Mouse (Mus musculus): Measurements from ENCODE around the gene Kalrn.

Kalrn gene

DNA sequence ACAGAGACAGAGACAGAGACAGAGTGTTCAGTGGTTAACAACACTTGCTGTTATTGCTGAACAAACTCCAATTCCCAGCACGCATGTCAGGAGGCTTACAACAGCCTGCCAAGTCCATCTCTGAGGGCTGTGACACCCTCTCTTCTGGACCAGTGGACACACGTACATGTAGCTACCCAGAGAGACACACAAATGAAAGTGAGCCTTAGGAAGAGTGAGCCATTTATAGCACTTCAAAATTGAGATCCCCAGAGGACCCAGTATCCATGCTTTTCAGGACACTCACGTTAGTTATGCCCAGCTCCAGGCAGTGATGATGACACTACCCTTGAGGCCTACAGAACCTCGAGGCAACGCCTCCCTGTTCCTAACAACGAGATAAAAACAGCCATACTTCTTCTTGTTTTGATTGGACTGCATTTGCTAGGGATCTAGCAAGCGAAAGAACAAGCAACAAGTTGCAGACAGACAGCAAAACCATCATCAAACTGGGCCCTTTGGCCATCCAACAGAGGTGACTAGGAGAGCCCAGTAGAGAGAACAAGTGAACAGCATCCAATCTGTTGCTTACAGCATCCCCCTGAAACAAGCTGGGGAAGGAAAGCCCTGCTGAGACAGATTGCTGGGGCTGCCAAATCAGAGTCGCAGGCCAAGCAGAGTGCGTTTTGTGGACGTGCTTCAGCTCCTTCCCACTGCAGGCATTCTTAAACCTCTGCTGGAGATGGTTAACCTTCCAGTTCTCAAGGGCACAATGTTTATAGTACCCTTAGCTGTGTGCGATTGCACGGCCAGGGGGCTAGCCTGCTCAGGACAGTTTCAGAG lies 634.8 kb downstream of the Kalrn start:
- DNase-seq (ENCODE audit: low spot score in 2 of 2) = no peak

DNA sequence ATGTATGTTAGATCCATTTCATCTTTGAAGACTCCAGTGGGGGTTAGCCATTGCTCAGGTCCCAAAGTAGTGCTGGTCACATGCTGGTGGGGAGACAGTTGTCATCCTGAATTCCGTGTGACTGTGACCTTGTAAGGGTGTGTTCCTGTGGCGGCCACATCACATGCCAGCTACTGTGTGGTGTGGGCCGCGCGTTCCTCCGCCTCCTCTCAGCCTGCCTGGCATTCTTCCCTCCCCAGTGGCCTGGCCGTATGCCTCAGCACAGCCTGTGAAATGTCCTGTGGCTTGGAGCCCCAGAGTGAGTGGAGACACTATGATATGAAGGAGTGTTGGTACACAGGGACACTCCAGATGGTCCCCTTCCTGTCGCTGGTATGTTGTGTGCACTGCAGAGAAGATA lies 635.8 kb downstream of the Kalrn start:
- DNase-seq (ENCODE audit: low spot score in 2 of 2) = no peak

DNA sequence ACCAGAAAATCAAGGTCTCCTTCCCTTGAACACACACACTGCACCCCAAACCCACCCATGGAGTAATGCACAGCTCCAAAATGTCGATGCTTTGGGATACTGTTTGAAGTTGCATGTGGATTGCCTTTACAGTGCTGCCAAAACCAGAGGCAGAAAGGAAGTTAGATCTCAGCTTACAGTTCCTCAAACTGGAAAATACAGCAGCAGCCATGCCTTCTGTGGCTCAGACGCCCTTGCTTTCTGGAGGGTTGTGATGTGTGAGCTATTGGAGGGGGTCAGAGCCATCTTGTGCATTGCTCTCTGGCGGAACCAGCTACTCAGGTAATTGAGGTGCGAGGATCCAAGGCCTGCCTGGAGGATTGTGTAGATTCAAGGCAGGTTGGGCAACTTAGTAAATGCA lies 636.4 kb downstream of the Kalrn start:
- no peak for DNase-seq (ENCODE audit: low spot score in 2 of 2)

DNA sequence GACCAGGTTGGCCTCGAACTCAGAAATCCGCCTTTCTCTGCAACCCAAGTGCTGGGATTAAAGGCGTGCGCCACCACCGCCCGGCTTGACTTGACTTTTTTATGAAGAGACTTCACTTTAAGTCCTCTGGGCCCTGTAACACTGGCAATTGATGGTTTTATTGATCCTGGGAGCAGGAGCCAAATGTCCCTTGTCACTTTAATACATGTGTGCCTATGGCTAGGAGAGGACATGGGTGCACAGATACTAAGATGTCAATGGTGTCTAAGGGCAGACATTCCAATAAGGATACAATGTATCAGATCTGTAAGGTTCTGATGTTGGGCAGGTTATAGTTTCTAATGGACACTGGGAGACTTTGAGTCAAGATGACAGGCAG lies 637.9 kb downstream of the Kalrn start:
- DNase-seq (ENCODE audit: low spot score in 2 of 2) = no peak

DNA sequence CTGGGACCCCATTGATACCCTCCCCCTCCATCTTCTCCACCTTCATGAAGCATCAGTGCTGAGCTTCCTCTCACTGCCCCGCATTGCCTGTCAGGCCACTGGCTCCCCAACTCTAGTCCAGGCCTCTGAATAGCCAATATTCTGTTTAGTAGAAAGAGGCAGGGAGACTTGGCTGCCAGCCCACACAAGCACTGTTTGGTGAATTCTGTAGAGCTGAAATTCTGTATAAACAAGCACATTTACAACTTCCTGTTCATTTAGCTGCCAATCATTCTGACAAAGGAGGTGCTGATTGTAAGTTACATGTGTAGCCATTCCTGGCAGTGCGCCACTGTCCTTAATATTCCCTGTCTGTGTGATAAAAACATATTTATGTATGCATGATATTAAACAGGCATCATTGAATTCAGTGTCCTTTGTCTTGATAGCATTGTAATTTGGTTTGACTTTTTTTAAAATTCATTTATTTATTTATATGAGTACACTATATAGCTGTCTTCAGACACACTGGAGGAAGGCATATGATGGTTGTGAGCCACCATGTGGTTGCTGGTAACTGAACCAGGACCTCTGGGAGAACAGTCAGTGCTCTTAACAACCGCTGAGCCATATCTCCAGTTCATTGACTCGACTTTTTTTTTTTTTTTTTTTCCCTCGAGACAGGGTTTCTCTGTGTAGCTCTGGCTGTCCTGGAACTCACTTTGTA lies 638.5 kb downstream of the Kalrn start:
- peak in 1 of 2 experiments; percentile 23 for DNase-seq (ENCODE audit: low spot score in 2 of 2)

DNA sequence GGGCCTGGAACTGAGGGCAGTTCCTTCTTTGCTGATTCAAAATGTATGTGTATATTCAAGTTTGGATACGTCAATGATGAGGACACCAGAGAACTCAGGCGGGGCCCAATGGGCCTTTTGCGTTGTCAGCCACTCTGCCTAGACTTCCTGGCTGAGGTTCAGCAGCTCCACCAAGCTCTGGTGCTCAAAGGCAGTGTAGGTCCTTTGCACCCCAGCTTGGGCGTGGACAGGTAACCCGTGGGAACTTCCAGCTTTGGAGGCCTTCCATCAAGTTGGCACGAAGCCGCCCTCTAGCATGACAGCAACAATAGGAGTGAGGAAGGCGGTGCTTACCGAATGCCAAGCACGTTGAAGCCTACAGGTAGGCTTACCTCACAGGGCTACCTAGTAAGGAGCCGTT lies 639.9 kb downstream of the Kalrn start:
- DNase-seq (ENCODE audit: low spot score in 2 of 2) = no peak

DNA sequence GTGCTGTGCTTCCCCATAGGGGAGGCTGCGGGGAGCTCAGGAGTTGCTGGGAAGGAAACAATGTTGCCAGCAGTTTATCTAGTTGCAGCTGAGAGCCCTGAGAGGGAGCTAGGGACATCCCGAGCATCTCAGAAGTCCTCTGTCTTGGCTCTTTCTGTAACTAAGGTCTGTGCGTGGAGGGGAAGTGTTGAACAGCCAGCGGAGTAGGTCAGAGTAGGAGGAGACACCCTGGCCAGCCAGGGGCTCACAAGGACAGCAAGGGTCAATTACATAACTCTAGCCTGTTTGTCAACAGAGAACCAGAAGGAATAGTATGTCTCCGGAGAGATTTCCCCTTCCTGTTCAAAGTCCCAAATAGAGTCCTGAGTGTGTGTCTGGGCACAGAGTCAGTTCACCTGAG lies 641.2 kb downstream of the Kalrn start:
- DNase-seq (ENCODE audit: low spot score in 2 of 2) = no peak

DNA sequence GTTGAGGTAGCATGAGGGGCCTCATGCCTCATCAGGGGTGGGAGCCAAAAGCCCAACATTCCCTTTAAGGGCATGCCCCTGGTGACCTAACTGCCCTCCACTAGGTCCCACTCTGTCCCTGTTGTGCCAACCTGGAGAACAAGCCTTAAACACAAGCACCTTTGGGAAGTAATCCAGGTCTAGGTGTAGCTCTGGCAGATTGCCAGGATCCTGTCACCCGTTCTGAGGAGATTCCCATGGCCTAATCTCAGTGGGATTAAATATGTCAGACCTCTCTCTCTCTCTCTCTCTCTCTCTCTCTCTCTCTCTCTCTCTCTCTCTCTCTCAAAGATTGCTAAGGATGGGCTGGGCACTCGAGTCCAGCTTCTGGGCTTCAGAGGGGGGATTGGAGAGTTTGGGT lies 641.6 kb downstream of the Kalrn start:
- DNase-seq (ENCODE audit: low spot score in 2 of 2) = no peak

DNA sequence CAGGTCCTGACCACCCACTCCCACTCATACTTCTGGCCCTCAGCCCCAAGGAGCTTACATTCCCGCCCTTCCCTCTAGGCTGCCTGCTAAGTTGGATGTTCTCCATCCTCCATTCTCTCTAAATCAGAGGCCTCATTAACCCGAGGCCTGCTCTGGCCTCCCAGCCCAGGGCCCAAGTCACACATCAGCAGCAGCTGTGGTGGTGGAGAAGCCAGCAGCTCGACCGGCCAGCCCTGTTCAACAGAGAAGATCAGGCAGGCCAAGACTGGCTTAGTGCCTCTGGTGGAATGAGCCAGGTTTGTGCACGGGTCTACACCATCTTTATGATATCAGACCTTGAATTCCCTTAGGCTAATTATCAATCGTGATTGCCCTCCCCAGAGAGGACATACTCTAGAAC lies 642.5 kb downstream of the Kalrn start:
- DNase-seq (ENCODE audit: low spot score in 2 of 2) = no peak

DNA sequence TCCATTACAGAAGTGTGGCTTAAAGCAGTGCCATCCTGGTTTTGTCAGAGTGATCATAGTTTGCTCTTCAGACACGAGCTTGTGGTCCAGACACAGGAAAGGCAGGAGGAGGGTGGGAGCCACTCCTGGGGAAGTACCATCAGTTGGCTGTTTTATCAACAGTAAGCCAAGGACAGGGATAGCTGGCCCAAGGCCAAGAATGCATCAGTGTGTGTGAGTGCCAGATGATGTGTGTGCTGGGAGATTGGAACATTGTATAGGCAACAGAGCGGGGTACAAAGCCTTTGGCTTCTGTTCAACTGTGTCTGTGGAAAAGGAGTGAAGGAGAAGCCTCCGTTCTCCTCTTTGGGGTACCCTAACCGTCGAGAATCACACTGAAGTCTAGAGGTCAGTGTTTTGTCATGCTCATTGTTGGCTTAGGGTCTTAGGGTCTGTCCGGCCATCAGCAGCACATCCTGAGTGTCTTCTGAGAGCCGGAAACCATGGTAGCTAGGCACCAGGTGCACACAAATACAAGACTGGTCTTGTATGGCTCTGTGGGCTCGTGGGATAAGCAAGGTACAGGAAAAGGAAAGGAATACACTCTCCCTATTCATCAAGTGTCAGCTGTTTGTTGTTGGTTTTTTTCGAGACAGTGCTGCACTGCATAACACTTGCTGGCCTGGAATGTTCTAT lies 644.4 kb downstream of the Kalrn start:
- DNase-seq (ENCODE audit: low spot score in 2 of 2) = no peak

DNA sequence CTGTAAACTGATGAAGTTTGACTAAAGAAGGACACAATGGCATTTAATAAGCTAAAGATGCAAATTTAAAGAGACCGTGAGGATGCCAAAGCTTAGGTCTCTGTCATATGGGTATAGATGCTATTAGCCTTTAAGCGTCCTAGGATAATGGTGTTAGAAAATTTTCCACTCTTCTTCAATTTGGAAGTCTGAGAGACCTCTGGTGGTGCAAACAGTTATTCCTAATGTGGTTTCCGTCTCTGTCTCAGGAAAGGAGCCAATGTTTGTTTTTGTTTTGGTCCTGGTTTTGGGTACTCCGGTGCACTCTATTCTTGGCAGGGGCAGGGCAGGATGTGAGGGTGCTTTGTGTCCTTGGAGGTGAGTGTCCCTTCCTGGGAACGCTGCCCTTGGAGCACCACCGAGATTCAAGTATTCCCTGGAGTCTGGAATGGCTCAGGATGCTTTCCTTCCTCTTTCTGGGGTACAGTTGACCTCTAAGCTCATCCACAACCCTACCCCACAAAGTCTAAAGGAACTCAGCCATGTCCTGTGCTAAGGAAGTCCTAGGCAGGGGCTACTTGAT lies 646.0 kb downstream of the Kalrn start:
- no peak for DNase-seq (ENCODE audit: low spot score in 2 of 2)

DNA sequence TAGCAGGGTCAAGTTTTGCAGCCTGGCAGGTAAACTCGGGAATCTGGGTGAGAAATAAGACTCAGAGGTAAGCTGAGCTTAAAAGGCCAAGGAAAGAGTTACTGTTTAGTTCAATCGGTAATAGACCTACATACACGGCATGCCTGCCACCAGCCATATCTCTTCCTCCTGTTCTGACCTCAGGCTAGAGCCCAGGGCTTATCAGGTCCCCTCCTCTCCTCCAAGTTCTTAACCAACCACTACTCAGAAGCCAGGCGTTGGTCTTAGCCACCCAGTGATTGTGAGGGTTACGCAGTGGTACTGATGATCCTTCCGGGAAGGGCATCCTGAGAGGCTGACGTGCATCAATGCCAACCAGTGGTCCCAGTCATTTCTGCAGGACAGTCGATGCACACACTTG lies 649.6 kb downstream of the Kalrn start:
- no peak for DNase-seq (ENCODE audit: low spot score in 2 of 2)

DNA sequence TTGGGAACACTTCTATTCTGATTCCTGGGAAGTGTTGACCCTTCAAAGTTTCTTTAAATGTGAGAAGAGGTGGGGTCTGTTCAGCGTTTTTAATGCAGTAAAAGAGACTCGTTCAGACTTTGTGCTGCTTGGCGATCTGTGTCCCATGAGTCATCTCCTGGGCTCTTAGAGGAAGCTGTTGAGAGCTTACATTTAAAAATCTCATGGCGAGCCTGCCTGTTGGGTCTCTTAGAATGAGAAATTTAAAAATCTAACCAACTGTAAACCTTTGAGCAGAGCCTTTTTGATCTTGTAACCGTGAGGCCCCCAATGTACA lies 650.4 kb downstream of the Kalrn start:
- DNase-seq (ENCODE audit: low spot score in 2 of 2) = no peak

DNA sequence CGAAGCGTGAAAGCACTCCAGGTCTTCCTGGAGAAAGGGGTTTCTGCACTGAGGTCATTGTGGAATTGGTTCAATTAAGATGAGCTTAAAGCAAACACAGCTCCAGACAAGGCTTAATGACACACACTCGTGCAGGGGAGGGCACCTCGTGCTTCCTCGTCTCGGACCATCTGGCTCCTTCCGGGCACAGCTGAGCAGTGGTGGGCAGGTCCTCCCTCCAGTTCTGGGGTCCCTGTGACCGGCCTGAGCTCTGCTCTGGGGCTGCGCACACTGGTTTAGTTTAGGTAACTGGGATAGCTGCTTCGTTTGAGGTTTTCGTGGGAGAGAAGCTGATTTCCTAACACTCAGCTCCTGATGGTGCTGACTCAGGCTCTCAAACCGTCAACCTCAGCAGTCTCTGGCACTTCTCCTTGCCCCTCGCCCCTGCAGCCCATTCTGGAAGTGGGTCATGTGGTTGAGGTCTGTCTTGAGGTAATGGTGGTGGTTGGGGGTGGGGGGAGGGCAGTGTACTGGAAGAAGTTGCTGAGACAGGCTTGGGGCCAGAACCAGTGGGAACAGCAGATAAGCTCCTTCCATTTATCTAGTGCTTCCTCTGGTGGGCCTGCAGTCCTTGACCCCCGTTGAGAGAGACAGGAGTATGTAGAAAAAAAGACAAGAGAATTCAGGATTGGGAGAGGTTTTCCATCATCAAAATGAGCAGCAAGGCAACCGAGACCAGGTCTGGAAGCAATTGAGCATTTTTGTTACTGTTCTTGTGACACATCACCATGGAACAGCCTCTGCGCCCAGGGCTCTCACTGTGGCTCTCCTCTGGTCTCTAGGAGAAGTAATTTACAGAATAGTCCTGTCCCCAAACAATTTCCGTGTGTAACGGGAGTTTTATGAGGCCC lies 651.0 kb downstream of the Kalrn start:
- no peak for DNase-seq (ENCODE audit: low spot score in 2 of 2)

DNA sequence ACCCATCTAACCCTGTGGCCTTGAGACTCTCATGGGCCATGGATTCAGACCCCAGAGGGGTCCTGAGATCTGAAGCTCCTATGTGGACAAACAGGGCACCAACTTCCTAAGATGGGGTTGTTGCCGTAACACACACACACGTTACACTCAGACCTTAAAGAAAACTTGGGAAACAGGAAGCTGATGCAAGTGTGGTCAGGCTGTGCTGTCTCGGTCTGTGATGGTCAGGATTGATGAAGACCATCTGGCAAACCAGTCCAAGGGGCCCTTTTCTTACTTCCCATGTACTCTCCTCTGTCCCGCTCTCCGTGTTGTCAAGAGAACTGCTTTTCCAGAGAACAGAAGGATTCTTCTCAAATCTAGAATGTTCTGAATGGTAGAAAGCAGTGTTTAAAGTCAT lies 651.8 kb downstream of the Kalrn start:
- no peak for DNase-seq (ENCODE audit: low spot score in 2 of 2)
